Mouse (Mus musculus) C2C12 (cell line): ENCODE data around the gene Gmnc.

ENCODE experiments used
- CEBPB ChIP-seq: IDR thresholded peaks from one replicate; pipeline ENCODE4 v1.6.1; 2011; ENCODE audit warnings: low read depth, mild to moderate bottlenecking, control low read depth, moderate library complexity
- CTCF ChIP-seq: IDR thresholded peaks from one replicate; pipeline ENCODE4 v1.5.1; 2011; ENCODE audit not compliant: control insufficient read depth, insufficient read depth, insufficient read length
- MAX ChIP-seq: IDR thresholded peaks from one replicate; pipeline ENCODE4 v1.6.1; 2011; ENCODE audit warnings: mild to moderate bottlenecking, control low read depth
- MYOD1 ChIP-seq: IDR thresholded peaks from one replicate; pipeline ENCODE4 v1.6.1; 2011; ENCODE audit warnings: low read depth; ENCODE audit not compliant: control insufficient read depth, insufficient read length
- MYOG ChIP-seq: IDR thresholded peaks from one replicate; pipeline ENCODE4 v1.6.1; 2011; ENCODE audit not compliant: control insufficient read depth, insufficient read length; ENCODE audit errors: extremely low read depth
- USF1 ChIP-seq: IDR thresholded peaks from one replicate; pipeline ENCODE4 v1.6.1; 2011; ENCODE audit warnings: low read depth, mild to moderate bottlenecking, control low read depth, moderate library complexity

DNA sequence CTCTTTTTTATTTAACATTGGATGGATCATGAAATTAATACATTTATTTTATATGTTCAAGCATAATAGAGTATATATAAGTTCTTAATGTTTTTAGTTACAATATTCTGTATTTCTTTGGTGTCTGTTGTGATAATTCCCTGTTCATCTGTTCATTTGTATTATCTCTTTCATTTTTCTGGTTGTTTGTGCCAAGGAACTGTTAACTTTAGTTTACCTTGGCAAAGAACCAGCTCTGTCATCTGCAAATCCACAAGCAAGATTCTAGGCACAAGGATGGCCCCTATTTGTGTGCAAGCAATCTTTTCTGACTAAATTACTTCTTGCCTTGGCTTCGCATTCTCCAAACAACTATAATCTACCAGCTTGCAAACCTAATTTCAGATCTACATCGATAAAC is 31.3 kb upstream of the Gmnc start:
- TF ChIP-seq CTCF (no peak), MAX (no peak), CEBPB (no peak), USF1 (no peak), MYOD1 (no peak), MYOG (no peak)
